Mouse (Mus musculus) thymus, adult 2 months (tissue): Measurements from ENCODE around the gene Tmed1. TPM values are rescaled to one million over a fixed set of nuclear protein-coding genes. Genes with fewer than 3 reads are reported as not detected.
"Not testable (repeated sequence)": the region's sequence is repeated elsewhere in the genome, so short reads cannot be mapped to it uniquely, and the experiment has no call there.

Source experiments
- DNase-seq: peaks from one replicate; pipeline ENCODE4 v3.0.0; 2021
- H3K27ac ChIP-seq: fragments of 200-500 bp; 2 replicates; pipeline ENCODE4 v1.5.1; 2012; ENCODE audit warnings: low read length, control low read depth; ENCODE audit not compliant: control insufficient read depth, insufficient read depth
- H3K27me3 ChIP-seq: fragments of 200-500 bp; 2 replicates; pipeline ENCODE4 v1.6.1; 2012; ENCODE audit warnings: mild to moderate bottlenecking, low read length, moderate library complexity, mixed read lengths; ENCODE audit not compliant: control insufficient read depth, insufficient read depth
- H3K36me3 ChIP-seq: fragments of 200-500 bp; 2 replicates; pipeline ENCODE4 v1.6.1; 2012; ENCODE audit warnings: mild to moderate bottlenecking, low read length, moderate library complexity; ENCODE audit not compliant: control insufficient read depth, insufficient read depth
- H3K4me1 ChIP-seq: fragments of 200-500 bp; replicated peaks from 2 replicates; pipeline ENCODE4 v1.6.1; 2012; ENCODE audit warnings: low read length; ENCODE audit not compliant: control insufficient read depth, insufficient read depth
- H3K4me3 ChIP-seq: fragments of 200-500 bp; 2 replicates; pipeline ENCODE4 v1.5.1; 2012; ENCODE audit warnings: mild to moderate bottlenecking, low read length, control low read depth, moderate library complexity; ENCODE audit not compliant: control insufficient read depth, insufficient read depth
- CTCF ChIP-seq: fragments of 200-500 bp; IDR thresholded peaks from 2 replicates; pipeline ENCODE4 v1.5.1; 2012; ENCODE audit warnings: mild to moderate bottlenecking, control low read depth, low read length, moderate library complexity, borderline replicate concordance; ENCODE audit not compliant: control insufficient read depth, poor library complexity, insufficient read depth; ENCODE audit errors: extremely low read depth
- POLR2A ChIP-seq: fragments of 200-500 bp; IDR thresholded peaks from 2 replicates; pipeline ENCODE4 v1.6.1; 2012; ENCODE audit warnings: mild to moderate bottlenecking, low read length, control low read depth, moderate library complexity; ENCODE audit not compliant: control insufficient read depth, poor library complexity, insufficient read depth; ENCODE audit errors: extremely low read depth
- WGBS: fragments of 180-500 bp; shearing (Covaris S2); methylation state at CpG from one replicate; pipeline ENCODE4 v1.1.7; 2018; 5-methylcytosine and 5-hydroxymethylcytosine counted together
- polyA plus RNA-seq: library from polyadenylated mRNA; depleted of rRNA; stranded (reverse); fragments of >200 nt; gene quantifications from 2 replicates; pipeline ENCODE4 v1.2.3, GENCODE M21; 2012

The Tmed1 gene
- polyA plus RNA-seq, 1 experiment: 17.0 TPM

- WGBS: 32% methylated on average over 9 of the region's 9 CpGs
- Histone ChIP-seq H3K27ac (peak overlapping the region; percentile 25; the same call in 1 of the 2 replicates), H3K4me3 (peak overlapping the region; percentile 60), H3K27me3 (no peaks in the 10 kb centered on the region), H3K36me3 (no peaks in the 10 kb centered on the region), H3K4me1 (peaks cover 15% of the 10 kb centered on the region)
- TF ChIP-seq CTCF (no peak), POLR2A (no peak)
- DNase-seq: no peak
These were observed 35.4 kb upstream of the Tmed1 start for GRCm38 (mm10) chr9:21545351-21545915.

GRCm38 (mm10) chr9:21542001-21542400, 31.9 kb upstream of the Tmed1 start:
- not testable (repeated sequence) for H3K36me3 ChIP-seq, H3K27ac ChIP-seq, H3K27me3 ChIP-seq, H3K4me1 ChIP-seq, DNase-seq, H3K4me3 ChIP-seq
- 96% methylated on average over 2 of the region's 2 CpGs for WGBS

GRCm38 (mm10) chr9:21539981-21540753, 30.1 kb upstream of the Tmed1 start:
- H3K27ac ChIP-seq: no peak overlapping the region
- H3K27me3 ChIP-seq: no peaks in the 10 kb centered on the region
- DNase-seq: no peak
- no peak for TF ChIP-seq CTCF
- TF ChIP-seq POLR2A: no peak
- H3K36me3 ChIP-seq: no peaks in the 10 kb centered on the region
- peaks cover 6% of the 10 kb centered on the region for H3K4me1 ChIP-seq
- no peak overlapping the region for H3K4me3 ChIP-seq
- 83% methylated on average over 7 of the region's 7 CpGs for WGBS

- Histone ChIP-seq H3K27ac (no peak overlapping the region), H3K4me3 (no peak overlapping the region), H3K36me3 (no peaks in the 10 kb centered on the region), H3K4me1 (peaks cover 6% of the 10 kb centered on the region), H3K27me3 (no peaks in the 10 kb centered on the region)
- TF ChIP-seq POLR2A: no peak
- no peak for TF ChIP-seq CTCF
- WGBS: 72% methylated on average over 4 of the region's 4 CpGs
- no peak for DNase-seq
These were observed 27.0 kb upstream of the Tmed1 start for GRCm38 (mm10) chr9:21537009-21537408.

- Histone ChIP-seq H3K4me1 (peaks cover 6% of the 10 kb centered on the region), H3K27me3 (no peaks in the 10 kb centered on the region), H3K36me3 (no peaks in the 10 kb centered on the region), H3K27ac (no peak overlapping the region), H3K4me3 (no peak overlapping the region)
- TF ChIP-seq POLR2A (no peak), CTCF (no peak)
- WGBS: 49% methylated on average over 14 of the region's 14 CpGs
- no peak for DNase-seq
These were observed 26.4 kb upstream of the Tmed1 start for GRCm38 (mm10) chr9:21536501-21536900.

GRCm38 (mm10) chr9:21527917-21528324, 17.9 kb upstream of the Tmed1 start:
- Histone ChIP-seq H3K4me1 (peaks cover 17% of the 10 kb centered on the region), H3K27me3 (no peaks in the 10 kb centered on the region), H3K27ac (no peak overlapping the region), H3K36me3 (no peaks in the 10 kb centered on the region), H3K4me3 (no peak overlapping the region)
- WGBS: 96% methylated on average over 1 of the region's 1 CpGs
- DNase-seq: no peak
- no peak for TF ChIP-seq POLR2A
- no peak for TF ChIP-seq CTCF
